Mouse (Mus musculus): ENCODE data around the gene Gabrb2.

Gabrb2 gene

DNA sequence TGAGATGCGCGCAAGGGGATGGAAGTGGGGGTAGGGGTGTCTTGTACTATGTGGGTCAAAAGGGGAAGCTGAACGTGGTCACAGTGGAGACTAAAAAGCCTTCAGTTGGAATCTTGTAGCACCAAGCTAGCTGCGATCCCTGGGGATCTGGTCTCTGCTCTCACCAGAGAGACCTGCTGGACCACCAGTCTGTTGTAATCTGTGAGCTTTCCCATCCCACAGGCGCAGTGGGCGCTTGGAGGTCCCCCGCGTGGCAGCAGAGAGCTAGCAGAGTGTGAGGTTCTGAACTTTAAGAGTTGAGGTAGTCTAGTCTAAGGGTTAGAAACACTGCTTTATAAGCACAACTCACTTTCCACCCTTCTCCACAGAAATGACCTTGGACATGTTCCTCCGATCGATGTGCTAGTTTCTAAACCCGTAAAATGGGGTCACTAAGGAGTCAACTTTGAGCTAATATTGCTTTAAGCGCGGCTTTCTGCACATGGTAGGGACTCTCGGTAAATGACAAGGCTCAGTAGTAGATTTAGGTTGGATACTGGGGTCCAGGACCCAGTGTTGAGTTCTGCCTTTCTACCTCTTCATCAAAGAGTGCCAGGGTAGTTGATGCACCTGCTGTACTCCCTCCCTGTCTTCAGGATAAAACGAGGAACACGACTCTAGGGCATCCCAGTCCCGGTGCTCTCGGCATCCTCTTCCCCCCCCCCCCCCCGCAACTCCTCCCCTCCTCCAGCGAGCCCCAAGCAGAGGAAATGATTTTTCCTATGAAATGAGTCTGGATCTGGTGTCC is at the start of gene Gabrb2:
Gabrb2 (plus strand) TSS at position 762 of the 787 bp plus-strand sequence.
- peak; percentile 7 for DNase-seq (ENCODE audit: low spot score)

DNA sequence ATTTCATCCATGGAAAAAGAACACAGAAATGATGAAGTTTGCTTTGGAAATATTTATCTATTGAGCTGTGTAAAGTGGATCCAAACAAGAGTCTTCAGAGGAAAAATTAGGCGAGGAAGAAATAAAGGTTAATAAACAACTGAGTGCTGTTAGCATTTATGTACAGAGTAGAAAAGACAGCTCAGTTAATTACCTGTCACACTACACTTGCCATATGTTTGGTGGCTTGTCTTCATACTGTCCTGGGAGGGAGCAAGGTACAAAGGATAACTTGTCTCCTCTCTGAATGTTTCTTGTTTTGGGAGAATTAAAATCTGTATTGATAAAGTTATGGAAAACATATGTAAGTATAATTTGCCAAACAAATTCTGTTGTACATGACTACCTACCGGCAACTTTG is 40.6 kb upstream of the Gabrb2 start:
- DNase-seq (ENCODE audit: low spot score) = no peak

DNA sequence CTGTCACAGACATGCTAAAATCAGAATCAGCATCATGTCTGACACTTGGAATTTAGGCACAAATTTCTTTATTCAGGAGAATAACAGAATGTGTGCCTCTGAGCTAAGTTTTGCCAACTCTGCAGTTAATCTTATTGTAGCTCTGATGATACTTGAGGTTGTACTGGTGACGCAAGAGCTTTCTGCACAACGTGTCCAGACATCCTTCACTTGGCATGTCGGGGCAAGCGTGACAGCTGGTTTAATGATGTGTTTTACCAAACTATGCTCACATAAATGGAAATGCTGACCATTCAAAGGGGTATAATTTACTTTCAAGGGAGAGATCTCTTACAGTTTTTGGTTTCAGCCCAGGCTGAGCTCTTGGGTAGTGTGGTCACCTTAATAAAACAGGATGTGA is 33.1 kb upstream of the Gabrb2 start:
- DNase-seq (ENCODE audit: low spot score) = no peak

DNA sequence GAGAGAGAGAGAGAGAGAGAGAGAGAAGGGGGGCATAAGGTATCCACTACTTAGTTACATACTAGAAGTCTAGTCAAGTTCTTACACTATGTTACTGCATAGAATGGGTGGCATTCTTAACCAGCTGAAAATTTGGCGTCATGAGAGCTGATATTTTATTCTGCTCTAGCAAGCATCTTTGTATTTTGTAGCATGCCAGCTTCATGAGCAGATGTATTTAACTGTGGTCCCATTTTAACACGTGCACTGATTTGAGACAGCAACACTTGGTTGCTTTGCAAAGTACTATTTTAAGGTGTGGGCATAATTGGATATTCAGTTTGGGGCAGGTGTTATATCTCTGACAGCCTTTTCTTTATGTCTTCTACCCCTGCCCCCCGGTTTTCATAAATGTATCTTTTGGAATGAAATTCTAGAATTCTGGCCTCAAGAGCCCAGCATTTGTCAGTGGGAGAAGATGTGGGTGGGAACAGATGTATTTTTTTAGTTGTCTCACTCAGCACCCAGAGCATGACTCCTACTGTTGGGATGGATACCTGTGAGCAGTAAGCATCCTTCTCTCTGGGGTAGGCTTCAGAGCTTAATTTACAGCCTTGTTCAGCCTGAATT is 28.8 kb upstream of the Gabrb2 start:
- DNase-seq (ENCODE audit: low spot score) = no peak

DNA sequence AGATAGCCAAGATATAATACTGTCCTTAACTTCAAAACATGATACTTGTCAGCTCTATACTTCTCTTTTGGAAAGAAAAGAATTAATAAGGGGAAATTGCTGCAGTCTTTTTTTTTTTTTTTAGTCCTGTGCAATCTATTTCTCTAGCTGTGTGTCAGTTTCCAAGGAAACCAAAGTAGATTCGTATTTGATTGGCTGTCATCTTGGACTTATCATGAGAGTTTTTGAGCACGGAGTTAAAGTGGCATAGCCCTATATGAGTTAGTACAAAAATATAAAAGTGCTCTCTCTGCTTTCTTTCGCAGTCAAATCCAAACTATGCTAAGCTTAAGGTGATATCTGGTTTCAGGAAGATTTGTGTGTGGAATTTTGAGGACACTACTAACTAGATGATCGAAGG is 26.1 kb upstream of the Gabrb2 start:
- DNase-seq (ENCODE audit: low spot score) = no peak

DNA sequence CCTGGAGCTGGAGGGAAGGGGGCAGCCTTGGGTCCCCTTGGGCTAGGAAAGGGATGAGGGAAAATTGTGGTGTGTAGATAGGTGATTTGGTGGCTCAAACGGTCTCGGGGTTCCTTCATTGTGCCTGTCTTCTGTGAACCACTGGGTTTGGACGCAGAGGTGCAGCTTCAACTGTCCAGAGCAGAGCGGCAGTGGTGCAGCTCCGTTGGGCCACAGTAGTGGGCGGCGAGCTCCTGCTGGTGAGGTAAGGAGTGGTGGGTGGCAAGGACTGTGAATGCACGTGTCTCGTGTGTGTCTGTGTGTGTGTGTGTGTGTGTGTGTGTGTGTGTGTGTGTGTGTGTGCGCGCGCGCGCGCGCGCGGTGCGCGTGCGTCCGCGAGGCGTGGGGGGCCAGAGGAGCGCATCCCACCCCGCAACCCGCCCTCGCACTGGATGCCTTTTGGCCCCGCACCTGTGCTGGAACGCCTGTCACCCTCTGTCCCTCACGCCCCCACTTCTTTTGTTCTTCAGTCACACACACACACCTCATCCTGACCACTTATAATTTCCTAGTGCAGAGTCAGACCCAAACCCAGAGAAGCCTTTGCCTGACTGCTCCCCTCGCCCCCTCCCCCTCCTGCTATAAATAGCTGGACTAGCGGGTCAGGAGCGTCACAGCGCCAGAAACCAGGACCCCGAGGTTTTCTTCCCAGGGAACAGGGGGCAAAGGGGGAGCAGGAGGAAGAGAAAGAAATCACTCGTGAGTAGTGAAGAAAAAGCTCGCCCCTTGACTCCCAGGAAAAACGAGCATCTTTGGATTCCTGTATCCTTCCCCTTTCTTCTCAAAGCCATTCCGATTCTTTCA is 455 bp downstream of the Gabrb2 start:
- peak; percentile 64 for DNase-seq (ENCODE audit: low spot score)

DNA sequence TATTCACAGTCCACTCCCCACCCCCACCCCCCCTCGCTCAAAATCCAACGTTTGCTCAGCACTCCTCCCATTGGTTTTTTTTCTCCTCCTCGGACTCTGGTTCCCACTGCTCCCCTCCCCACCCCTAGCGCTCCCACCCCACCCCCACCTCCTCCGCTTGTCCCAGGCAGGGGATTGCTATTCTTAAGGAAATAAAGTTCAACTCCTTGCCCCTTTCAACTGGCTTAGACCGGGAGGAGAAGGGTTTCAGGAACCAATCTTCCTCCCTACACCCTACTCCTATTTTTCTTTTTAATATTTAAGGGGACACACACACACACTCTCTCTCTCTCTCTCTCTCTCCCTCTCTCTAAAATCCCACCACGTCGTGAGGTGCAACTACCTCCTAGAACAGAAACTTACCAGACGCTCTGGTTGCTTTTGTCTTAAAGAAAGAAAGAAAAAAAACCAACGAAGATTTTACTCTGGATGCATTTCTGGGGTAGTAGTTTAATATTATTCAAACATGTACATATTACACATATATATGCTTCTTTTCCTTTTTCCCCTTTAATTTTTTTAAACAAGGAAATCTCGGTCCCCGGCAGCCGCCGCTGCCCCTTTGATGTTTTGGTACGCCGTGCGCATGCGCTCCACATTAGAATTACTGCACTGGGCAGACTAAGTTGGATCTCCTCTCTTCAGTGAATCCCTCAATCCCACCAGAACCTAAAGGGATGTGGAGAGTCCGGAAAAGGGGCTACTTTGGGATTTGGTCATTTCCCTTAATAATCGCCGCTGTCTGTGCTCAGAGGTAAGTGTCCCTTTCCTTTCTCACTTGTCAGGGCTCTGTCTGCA is 1.3 kb downstream of the Gabrb2 start:
- peak; percentile 78 for DNase-seq (ENCODE audit: low spot score)

DNA sequence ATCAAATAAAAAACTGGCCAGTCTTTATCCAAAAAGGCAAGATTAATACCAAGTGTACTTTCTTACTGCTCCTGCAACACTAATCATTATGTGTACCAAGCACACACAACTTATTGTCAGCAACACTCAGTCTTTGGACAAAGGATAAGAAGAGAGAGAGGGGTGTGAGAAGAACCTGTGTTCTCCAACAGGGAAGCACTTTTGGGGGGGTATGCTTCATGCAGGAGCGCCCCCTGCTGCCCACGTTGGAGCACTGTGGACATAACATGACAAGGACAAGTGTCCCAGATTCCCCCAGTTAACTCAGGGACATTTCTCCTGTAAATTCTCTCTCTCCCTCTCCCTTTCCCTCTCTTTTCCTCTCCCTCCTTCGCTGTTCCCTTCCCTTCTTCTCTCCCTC is 3.7 kb downstream of the Gabrb2 start:
- peak; percentile 74 for DNase-seq (ENCODE audit: low spot score)

DNA sequence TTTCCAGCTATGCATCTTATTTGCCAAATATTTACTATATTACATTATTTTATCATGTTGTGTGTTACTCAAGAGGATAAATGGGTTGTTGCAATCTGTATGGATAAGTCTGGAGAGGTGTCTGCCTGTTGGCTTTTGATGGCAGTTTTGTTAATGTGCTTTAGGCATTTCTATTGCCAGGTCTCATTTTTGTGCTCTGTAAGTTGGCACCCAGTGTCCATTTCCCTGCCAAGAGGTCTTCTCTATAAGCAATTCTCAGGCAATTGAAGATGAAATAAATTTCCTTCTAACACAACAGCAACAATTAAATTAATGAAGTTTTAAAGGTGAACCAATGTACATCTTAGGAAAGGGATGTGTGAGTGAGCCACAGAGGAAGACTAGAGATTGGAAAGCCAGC is 11.9 kb downstream of the Gabrb2 start:
- no peak for DNase-seq (ENCODE audit: low spot score)

DNA sequence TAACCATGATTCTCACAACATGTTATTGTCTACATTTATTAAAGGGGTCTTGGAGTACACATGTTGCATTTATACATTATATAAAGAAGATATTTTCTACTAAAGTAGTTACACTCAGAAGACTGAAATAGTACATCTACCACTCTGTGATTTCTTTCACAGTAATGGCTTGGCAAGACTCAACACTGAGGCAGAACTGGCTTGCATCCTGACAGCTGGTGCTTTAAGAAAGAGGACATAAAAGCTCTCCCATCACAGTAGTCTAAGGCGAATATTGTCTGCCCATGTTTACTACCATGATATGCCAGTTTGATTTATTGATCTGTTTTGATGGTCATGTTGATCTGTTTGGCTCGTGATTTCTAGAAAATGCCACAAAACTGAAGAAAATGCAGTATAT is 19.4 kb downstream of the Gabrb2 start:
- DNase-seq (ENCODE audit: low spot score) = no peak

DNA sequence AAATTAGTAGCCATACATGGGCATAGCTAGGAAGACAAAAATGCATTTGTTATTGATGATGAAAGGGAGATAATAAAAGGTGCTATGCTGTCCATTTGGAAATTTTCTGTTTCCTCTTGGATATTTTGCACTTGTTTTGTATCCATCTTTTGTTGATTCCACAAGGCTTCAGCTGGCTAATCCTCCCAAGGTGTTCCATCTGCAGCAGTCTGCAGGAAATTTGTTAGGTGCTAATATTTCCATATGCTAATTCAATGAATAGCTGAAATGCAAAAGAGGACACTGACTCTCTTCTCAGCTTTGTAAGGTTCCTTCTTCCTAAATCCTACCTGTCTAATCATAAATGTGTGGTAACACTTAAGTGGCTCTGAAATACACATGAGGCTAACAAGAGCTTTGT is 24.1 kb downstream of the Gabrb2 start:
- no peak for DNase-seq (ENCODE audit: low spot score)

DNA sequence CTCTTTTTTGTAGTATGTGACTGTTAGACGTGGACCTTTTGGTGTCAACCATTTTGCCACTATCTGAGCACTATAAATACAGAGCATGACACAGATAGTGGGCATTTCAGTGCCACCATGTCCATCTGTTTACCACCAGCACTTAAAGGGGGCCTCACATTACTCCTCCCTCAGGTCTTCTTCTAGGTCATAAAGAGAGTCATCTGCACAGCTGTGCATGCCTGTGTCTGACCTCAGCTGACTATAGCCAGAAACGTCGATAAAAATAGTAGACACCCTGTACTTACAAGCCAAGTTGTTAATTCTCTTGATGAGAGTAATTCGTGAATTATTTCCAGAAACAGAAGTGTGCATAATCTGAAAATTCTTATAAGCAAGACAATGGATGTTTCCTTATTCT is 29.4 kb downstream of the Gabrb2 start:
- DNase-seq (ENCODE audit: low spot score) = no peak

- no peak for DNase-seq (ENCODE audit: low spot score)
These were observed 44.6 kb downstream of the Gabrb2 start for GRCm38 (mm10) chr11:42464136-42464535.

DNA sequence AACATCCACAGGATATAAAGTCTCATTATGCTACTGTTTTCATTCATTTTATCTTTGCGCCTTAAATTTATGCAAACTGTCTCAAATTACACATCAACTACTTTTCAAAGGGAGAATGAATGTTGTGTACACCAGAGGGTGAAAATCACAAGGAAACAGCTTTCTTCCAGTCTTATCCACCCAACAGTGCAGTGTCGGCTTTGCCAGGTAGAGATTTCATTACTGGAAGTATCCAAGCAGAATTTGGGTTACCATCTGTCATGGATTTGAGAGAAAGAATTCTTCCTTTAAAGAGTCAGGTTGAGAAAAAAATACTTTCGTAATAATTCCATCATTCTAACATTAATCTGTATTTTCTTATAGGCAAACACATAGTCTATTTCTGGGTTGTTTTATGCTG is 48.8 kb downstream of the Gabrb2 start:
- no peak for DNase-seq (ENCODE audit: low spot score)

DNA sequence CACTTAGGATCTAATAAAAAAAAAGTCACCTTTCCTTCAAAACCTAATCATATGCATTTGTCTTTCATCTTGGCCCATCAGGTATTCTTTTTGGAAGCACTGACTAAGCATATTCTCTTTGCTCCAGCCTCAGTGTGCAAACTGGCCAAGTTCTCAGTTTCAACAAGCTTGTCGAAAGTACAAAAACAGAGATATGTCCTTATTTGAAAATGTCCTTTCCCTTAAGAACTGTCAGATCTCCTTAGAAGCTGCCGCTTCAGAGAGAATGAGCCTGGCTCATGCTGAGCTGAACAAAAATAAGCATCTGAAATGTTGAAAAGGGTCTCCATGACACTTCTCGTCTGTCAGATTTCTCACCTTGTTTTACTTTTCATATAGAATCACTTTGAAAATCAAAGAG is 55.0 kb downstream of the Gabrb2 start:
- DNase-seq (ENCODE audit: low spot score) = no peak

GRCm38 (mm10) chr11:42487625-42488024 is 68.1 kb downstream of the Gabrb2 start:
- DNase-seq (ENCODE audit: low spot score) = no peak

DNA sequence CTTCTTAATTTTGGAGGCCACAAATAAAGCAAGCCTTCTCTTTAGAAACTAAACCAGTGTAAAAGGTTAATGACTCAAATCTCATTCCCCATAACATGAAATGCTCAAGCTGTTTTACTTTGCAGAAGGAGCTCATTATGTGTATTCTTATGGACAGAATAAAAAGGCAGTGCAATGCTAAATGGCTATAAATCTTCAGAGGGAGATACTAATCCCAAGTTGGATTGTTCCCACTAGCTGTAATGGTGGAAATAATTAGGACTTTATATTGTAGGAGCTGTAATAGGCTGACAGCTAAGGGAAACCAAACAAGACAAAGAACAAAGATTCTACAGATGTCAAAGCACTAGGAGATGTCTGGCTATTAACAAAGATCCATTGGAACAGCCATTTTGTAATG is 81.6 kb downstream of the Gabrb2 start:
- DNase-seq (ENCODE audit: low spot score) = no peak

DNA sequence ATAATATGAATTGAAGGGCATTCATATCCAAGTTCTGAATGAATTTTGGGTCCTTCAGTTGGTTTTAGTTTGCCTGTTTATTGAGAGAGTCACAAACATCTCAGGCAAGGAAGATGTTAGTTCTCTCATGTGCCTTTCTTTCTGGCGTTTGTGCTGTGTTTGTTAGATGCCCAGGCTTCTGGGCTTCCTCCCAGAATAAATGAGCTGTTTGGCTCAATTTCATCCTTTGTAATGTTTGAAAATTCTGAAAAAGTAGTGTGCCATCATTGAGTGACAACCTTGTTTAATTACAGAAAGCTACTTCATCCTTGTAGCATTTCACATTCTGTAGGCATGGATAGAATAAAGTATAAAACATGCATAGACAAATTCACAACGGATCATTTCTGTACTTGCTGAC is 85.9 kb downstream of the Gabrb2 start:
- DNase-seq (ENCODE audit: low spot score) = no peak

- DNase-seq (ENCODE audit: low spot score) = no peak
These were observed 86.4 kb downstream of the Gabrb2 start for GRCm38 (mm10) chr11:42505911-42506310.

GRCm38 (mm10) chr11:42521960-42522359 is 102.4 kb downstream of the Gabrb2 start:
- no peak for DNase-seq (ENCODE audit: low spot score)

DNA sequence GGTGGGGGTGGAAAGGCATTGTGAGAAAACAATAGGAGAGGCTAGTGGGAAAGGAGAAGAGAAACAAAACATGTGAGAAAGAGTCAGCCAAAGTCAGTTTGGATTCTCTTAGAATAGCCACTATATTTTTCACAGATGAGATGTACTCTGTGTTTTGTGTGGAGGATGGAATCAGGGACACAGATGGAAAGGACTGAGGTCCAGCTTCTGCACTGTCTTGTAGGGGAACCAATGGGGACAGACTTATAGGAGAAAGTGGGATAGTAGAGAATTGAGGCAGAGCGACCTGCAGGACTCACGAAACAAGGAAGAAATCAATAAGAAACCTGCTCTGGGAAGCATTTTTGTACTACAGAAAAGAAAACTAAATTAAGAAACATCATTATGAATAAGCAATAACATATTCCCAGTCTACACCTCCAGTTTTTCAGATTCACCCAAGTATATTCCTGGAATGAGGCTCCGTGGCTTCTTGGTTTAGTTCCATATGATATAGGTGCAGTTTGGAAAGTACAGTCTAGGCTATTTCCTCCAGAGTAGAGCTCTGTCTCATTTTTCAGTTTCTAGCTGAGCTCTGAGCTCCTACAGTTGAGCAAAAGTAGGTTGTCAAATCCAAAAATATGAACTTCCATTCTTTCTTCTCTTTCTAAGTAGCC is 108.8 kb downstream of the Gabrb2 start:
- no peak for DNase-seq (ENCODE audit: low spot score)

- no peak for DNase-seq (ENCODE audit: low spot score)
These were observed 113.0 kb downstream of the Gabrb2 start for GRCm38 (mm10) chr11:42532577-42532976.
